Mouse (Mus musculus): ENCODE measurements around the gene Wwtr1. TPM values are rescaled to one million over a fixed set of nuclear protein-coding genes. Genes with fewer than 3 reads are reported as not detected.

The Wwtr1 gene
- total RNA-seq, 2 experiments from 2014 or later, result 21.9 to 30.1 TPM

GRCm38 (mm10) chr3:57562996-57563506 lies 12.7 kb downstream of the Wwtr1 start:
- no peak for DNase-seq (ENCODE audit: low spot score)

GRCm38 (mm10) chr3:57558761-57559160 lies 16.9 kb downstream of the Wwtr1 start:
- no peak for DNase-seq (ENCODE audit: low spot score)

DNA sequence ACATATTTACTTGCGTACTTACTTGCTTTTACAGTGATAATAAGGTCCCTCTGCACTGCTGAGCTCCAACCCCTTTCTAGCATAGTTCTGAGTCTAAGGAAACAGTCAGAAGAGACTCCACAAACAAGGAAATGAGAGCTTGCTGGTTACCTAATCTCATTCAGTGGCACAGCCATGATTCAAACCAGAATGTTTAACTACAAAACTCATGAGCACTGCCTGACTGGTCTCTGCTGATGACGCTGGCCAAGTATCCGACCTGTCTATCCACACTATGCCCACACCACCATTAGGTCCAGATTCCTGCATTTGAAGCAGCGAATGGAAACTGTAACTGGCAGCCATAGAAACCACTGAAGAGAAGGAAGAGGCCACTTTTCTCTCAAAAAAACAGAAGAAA lies 18.3 kb downstream of the Wwtr1 start:
- no peak for DNase-seq (ENCODE audit: low spot score)

- no peak for DNase-seq (ENCODE audit: low spot score)
Measured at GRCm38 (mm10) chr3:57555560-57555959, 20.1 kb downstream of the Wwtr1 start.

DNA sequence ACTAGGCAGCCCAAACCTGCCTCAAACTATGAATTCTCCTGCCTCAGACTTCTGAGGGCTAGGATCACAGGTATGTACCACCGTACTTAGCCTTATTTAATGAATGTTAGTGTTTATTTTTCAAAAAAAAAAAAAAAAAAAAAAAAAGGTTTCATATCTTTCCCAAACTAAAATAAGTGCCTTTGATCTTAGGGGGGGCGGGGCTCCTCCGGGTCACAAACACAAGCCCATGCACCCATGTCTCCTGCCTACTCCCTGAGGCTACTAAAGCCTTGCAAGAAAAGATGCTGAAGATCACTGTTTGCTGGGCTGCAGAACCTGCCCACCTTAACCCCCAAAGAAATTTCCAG lies 20.8 kb downstream of the Wwtr1 start:
- no peak for DNase-seq (ENCODE audit: low spot score)

- no peak for DNase-seq (ENCODE audit: low spot score)
Measured at GRCm38 (mm10) chr3:57554124-57554889, 21.4 kb downstream of the Wwtr1 start.

DNA sequence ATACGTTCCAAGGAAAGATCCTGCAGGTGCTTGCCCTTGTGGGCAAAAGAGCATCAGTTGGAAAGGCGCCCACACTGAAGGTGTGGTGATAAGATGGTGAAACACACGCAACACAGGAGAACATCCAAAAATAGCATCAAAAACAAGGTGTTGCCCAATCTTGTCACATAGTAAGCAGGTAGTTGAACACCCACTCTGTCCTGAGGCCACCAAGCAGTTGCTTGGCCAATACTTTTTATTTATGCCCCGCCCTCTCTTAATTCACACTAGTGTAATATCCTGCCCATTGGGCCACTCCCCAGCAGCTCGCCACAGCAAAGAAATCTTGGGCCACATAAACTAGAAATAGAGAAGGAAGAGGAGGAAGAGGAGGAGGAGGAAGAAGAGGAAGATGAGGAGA lies 22.6 kb downstream of the Wwtr1 start:
- no peak for DNase-seq (ENCODE audit: low spot score)

DNA sequence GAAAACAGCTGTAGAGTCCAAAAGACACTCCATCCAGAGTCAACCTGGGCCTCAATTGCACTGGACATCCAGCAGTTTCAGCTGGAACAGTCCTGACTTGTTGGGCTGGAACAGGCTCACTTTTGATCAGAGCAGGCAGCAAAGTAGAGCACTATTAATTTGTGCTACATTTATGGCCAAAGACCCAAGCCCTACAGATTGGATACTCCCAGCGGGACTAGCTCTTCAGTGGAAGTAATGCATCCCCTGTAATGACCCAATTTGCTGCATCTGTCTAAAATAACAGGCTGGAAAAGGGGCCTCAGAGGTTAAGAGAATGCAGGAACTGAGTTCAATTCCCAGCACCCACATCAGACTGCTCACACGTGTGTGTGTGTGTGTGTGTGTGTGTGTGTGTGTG lies 24.5 kb downstream of the Wwtr1 start:
- DNase-seq (ENCODE audit: low spot score), result no peak

DNA sequence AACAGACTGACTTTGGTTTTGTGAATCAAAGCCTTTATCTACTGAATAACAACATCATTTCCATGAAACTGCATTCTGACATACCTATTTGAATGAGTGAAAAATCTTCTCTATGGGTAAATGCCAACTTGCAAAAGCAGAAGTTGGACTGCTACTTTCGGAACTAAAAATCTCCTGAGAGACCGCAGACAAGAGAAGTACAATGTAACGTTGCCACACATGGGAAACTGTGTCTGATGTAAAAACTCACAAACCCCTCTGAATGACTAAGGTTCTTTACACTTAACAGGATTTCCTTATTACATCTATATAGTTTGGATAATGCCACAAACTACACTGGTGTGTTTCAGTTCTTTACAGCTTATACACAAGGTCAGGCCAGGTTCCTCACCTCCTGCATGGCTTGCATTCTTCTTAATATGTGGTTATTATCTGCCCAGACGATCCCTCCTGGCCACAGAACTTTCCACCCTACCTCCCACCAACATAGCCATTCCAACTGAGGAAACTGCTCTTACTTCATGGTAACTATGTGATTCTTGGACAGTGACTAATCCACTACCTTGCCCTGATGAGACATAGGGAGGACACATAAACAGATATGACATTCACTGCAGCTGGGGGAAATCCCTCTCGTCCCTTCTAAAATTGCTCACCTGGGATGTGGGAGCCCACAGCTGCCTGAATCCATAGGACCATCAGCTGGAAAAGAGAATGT lies 25.1 kb downstream of the Wwtr1 start:
- DNase-seq (ENCODE audit: low spot score), result no peak

DNA sequence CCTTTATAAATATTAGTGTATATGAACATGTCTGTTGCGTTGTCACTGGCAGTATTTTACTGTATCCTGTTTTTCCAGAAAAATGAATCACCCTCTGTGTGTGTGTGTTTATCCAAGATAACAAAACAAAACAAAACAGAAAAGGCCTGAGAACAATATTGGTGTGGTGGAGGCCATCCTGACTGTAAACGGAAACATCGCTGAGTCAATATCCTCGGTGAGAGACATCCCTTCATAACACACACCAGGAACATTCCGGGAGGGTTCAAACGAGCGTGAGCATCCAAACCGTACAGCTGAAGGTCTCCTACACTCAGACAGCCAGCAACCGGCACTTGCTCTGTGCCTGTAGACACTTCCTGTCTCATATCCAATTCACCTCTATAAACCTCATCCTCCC lies 31.6 kb downstream of the Wwtr1 start:
- no peak for DNase-seq (ENCODE audit: low spot score)

DNA sequence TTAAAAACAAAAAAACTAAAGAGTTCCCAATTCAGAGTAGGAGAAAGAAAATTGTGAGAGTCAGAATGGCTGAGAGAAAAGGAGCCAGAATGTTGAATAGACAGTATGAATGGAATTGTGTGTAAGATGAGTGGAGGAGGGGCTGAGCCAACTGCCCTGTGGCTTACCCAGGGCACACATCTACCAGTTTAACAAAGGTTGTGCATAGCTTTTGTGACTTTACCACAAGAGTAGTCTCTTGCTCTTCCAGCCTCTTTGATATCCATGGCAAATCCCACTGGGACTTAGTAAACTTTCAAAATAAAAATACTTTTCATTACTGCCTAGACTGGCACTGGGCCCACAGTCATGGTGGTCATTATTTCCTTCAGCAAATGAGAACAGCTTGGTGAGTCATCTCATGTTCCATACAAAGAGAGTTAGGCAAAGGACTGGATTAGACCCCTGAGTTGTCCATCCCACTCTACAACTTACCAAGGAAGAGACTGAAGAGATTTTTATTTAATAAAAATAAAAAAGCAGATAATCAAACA lies 32.8 kb downstream of the Wwtr1 start:
- DNase-seq (ENCODE audit: low spot score), result no peak

DNA sequence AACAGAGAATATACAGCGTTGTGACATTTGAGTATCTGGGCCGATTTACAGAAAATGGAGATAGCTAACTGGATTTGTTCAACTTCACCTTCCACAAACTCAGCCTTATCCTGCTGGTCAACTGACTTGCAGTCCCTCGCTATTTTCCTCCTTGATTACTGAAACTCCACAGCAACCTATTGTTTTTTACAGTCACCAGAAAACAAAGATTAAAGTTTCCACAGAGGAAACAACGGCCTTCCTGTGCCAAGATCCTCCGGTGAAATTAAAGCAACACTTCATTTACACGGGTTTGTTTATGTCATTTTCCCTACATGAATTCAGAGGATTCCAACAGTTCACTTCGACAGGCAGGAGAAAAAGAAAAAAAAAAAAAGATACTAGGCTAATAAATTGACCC lies 34.5 kb downstream of the Wwtr1 start:
- DNase-seq (ENCODE audit: low spot score), result no peak

DNA sequence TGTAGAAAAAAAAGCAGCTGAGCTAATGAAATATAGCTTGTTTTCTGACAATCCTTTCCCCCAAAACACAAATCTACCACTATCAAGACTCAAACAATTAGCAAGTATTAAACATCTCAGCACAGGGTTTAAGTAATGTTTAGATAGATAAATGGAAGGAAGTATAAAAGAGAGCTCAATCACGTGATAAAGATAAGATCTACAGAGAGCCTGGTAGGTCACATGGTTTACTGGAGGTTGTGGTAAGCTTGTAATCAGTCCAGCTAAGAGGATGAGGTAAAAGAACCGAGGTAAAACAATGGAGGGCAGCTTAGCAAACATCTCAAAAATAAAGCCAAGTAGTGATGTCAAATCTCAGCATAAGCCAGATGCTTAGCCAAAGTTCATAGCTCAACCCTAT lies 35.2 kb downstream of the Wwtr1 start:
- no peak for DNase-seq (ENCODE audit: low spot score)

DNA sequence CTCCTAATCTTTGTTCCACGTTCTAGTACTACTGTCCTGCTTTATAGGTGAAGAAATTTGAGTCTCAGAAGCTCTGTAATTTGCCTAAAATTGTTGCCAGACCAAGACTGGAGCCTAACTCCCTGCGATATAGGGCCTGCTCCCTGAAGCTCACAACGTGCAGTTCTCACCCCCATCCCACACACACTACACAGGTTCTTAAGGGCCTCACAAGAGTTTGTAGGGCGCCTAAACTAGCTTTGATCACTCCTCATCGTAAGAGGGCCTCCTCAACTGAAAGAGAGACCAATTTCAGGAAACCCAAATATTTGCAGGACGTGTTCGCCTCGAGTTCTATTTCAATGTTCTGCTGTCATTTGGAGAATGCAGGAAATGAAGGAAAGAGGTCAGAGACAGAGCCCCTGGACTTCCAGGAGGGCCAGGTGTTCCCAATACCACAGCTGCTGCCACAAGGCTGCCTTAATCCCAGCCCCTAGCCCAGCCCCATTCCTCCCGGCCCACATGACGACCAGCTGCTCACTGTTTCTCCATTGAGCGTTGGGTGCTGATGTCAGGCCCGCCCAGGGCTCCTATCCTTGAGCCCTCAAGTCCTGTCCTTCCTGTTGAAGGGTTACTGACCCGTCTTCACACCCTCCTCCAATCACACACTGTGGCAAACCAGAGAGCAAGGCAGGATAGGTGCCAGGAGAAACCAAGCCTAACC lies 40.1 kb downstream of the Wwtr1 start:
- no peak for DNase-seq (ENCODE audit: low spot score)

DNA sequence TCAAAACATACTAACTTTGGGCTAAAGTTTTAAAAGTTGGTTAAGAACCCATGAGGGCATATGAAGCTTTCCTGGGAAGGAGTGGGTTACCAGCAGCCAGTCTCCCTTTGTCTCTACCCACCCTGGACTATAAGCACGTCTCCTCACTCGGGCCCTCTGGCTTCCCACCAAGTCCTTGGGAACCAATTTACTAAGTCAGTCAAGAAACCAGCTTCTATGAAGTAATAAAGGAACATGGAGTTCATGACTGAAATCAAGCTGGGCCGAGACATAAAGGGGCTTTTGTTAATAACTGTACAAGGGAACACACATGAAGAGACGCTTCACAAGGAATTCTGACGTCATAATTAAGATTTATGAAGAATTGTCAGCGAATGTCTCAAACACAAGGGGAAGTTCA lies 41.3 kb downstream of the Wwtr1 start:
- DNase-seq (ENCODE audit: low spot score), result no peak

- DNase-seq (ENCODE audit: low spot score), result peak; percentile 12
Measured at GRCm38 (mm10) chr3:57533876-57534275, 41.8 kb downstream of the Wwtr1 start.

GRCm38 (mm10) chr3:57532991-57533725 lies 42.6 kb downstream of the Wwtr1 start:
- DNase-seq (ENCODE audit: low spot score), result no peak

- no peak for DNase-seq (ENCODE audit: low spot score)
Measured at GRCm38 (mm10) chr3:57530836-57531235, 44.9 kb downstream of the Wwtr1 start.

GRCm38 (mm10) chr3:57530221-57530620 lies 45.5 kb downstream of the Wwtr1 start:
- DNase-seq (ENCODE audit: low spot score), result no peak

GRCm38 (mm10) chr3:57527154-57527553 lies 48.6 kb downstream of the Wwtr1 start:
- peak; percentile 34 for DNase-seq (ENCODE audit: low spot score)

- no peak for DNase-seq (ENCODE audit: low spot score)
Measured at GRCm38 (mm10) chr3:57523093-57523492, 52.6 kb downstream of the Wwtr1 start.

Measured in gastrocnemius, adult 18-20 months (tissue).